11 mouse cellular contexts compared by ENCODE assay signal in the genomic region with DNA sequence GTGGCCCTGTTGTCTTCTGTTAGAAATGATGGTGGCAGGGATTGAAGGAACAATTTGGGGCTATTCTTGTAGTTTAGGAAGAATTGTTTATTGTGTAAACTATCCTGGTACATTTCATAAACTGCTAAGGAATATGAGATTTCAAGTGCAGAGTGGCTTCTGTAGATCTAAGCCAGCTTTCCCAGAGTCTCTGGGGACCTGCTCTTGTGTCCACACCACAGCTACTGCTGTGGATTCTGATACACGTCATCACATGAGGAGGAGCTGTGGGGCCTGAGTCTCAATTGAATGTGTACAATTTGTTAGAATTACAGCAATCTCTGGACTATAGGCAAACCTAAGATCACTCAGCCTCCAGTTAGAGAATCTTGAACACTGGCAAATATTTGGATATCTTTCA. TPM values are rescaled to one million over a fixed set of nuclear protein-coding genes. Genes with fewer than 3 reads are reported as not detected.
DNase-seq lines count a peak whose midpoint lies in the region; ATAC-seq and TF ChIP-seq lines count a peak whose summit lies in the region.
"Had no signal": no experiment of that assay in that cellular context is flagged by ENCODE, and none has a peak within 500 bp of the region (broad histone marks: within the 10 kb centered on the region; RNA-seq: fewer than 3 reads in every experiment).

No protein-coding gene starts in this region.

- no peak for TF ChIP-seq CTCF in lung, adult 2 months (IDR thresholded peaks at IDR 0.05; ENCODE audit: insufficient read depth, low read length)

- H3K9me3 ChIP-seq in hindbrain, embryonic 12.5 days (replicated peaks), result no peaks in the 10 kb centered on the region
- H3K9me3 ChIP-seq in hindbrain, embryonic 10.5 days, result no peaks in the 10 kb centered on the region
- H3K9me3 ChIP-seq in lung, embryonic 16.5 days (ENCODE audit: control insufficient read depth, low read length), result no peaks in the 10 kb centered on the region
- H3K9me3 ChIP-seq in heart, embryonic 13.5 days, result no peaks in the 10 kb centered on the region
- no peaks in the 10 kb centered on the region for H3K9me3 ChIP-seq in neural tube, embryonic 14.5 days (ENCODE audit: control insufficient read depth, low read length)
- H3K9me3 ChIP-seq: forebrain, embryonic 13.5 days had no signal

- 0 out of 2 replicates have a peak overlapping the region, but pooled peaks have one; percentile 44 for H3K27ac ChIP-seq in hindbrain, embryonic 12.5 days
- no peak overlapping the region for H3K27ac ChIP-seq in hindbrain, embryonic 10.5 days
- peak overlapping the region; percentile 69 for H3K27ac ChIP-seq in lung, embryonic 16.5 days (ENCODE audit: low read length)
- H3K27ac ChIP-seq in heart, embryonic 13.5 days (replicated peaks), result peak overlapping the region; percentile 62
- H3K27ac ChIP-seq in neural tube, embryonic 14.5 days (ENCODE audit: low read depth, low read length), result peak overlapping the region; percentile 18; the same call in 1 of the 2 replicates
- H3K27ac ChIP-seq: forebrain, embryonic 13.5 days; limb, embryonic 12.5 days had no signal

- no peak for TF ChIP-seq POLR2A in lung, adult 2 months (IDR thresholded peaks at IDR 0.05; ENCODE audit: borderline replicate concordance, extremely low read depth, low read depth, low read length)

- no peaks in the 10 kb centered on the region for H3K36me3 ChIP-seq in hindbrain, embryonic 12.5 days
- H3K36me3 ChIP-seq in hindbrain, embryonic 10.5 days, result peaks cover 14% of the 10 kb centered on the region; the same call in 1 of the 2 replicates
- H3K36me3 ChIP-seq in lung, embryonic 16.5 days (ENCODE audit: control insufficient read depth, insufficient read depth, low read length), result 0 out of 2 replicates have a peak, but pooled peaks cover 2% of the 10 kb centered on the region
- H3K36me3 ChIP-seq in heart, embryonic 13.5 days, result peaks cover 5% of the 10 kb centered on the region; the same call in 1 of the 2 replicates
- no peaks in the 10 kb centered on the region for H3K36me3 ChIP-seq in neural tube, embryonic 14.5 days (ENCODE audit: control insufficient read depth, insufficient read depth, low read length)

- no peak overlapping the region for H3K9ac ChIP-seq in hindbrain, embryonic 12.5 days
- H3K9ac ChIP-seq in lung, embryonic 16.5 days (ENCODE audit: low read length), result no peak overlapping the region
- H3K9ac ChIP-seq in heart, embryonic 13.5 days, result no peak overlapping the region
- no peak overlapping the region for H3K9ac ChIP-seq in neural tube, embryonic 14.5 days (replicated peaks; ENCODE audit: low read depth, low read length)
- H3K9ac ChIP-seq: forebrain, embryonic 13.5 days; limb, embryonic 12.5 days had no signal

- no peaks in the 10 kb centered on the region for H3K27me3 ChIP-seq in hindbrain, embryonic 12.5 days
- no peaks in the 10 kb centered on the region for H3K27me3 ChIP-seq in hindbrain, embryonic 10.5 days (ENCODE audit: insufficient read depth, poor library complexity, severe bottlenecking)
- H3K27me3 ChIP-seq in lung, embryonic 16.5 days (ENCODE audit: control insufficient read depth, insufficient read depth, low read depth, low read length), result no peaks in the 10 kb centered on the region
- H3K27me3 ChIP-seq in heart, embryonic 13.5 days (replicated peaks), result no peaks in the 10 kb centered on the region
- H3K27me3 ChIP-seq in neural tube, embryonic 14.5 days (ENCODE audit: control insufficient read depth, insufficient read depth, low read length), result no peaks in the 10 kb centered on the region
- H3K27me3 ChIP-seq: forebrain, embryonic 13.5 days; limb, embryonic 12.5 days had no signal

- ATAC-seq in hindbrain, embryonic 12.5 days (ENCODE audit: low FRiP score), result no peak
- no peak for ATAC-seq in lung, embryonic 16.5 days (ENCODE audit: low read depth)
- no peak for ATAC-seq in heart, embryonic 13.5 days (ENCODE audit: extremely low read depth, insufficient number of reproducible peaks, low FRiP score, low TSS enrichment)
- no peak for ATAC-seq in neural tube, embryonic 14.5 days (ENCODE audit: low read depth)
- ATAC-seq: forebrain, embryonic 13.5 days had no signal

- no peak overlapping the region for H3K4me3 ChIP-seq in hindbrain, embryonic 12.5 days
- no peak overlapping the region for H3K4me3 ChIP-seq in hindbrain, embryonic 10.5 days
- no peak overlapping the region for H3K4me3 ChIP-seq in lung, embryonic 16.5 days (ENCODE audit: low read length)
- H3K4me3 ChIP-seq in lung, adult 2 months (replicated peaks; ENCODE audit: extremely low read depth, low read depth, low read length), result no peak overlapping the region
- H3K4me3 ChIP-seq in heart, embryonic 13.5 days, result no peak overlapping the region
- no peak overlapping the region for H3K4me3 ChIP-seq in neural tube, embryonic 14.5 days (ENCODE audit: low read depth, low read length)
- H3K4me3 ChIP-seq: forebrain, embryonic 13.5 days; limb, embryonic 12.5 days had no signal

- 59% methylated on average over 1 of the region's 1 CpGs for WGBS in hindbrain, embryonic 12.5 days
- 50% methylated on average over 1 of the region's 1 CpGs for WGBS in hindbrain, embryonic 10.5 days
- 23% methylated on average over 1 of the region's 1 CpGs for WGBS in lung, embryonic 16.5 days
- WGBS in lung, adult 2 months, result 41% methylated on average over 1 of the region's 1 CpGs
- WGBS in heart, embryonic 13.5 days, result 6% methylated on average over 1 of the region's 1 CpGs
- 45% methylated on average over 1 of the region's 1 CpGs for WGBS in neural tube, embryonic 14.5 days

- DNase-seq in hindbrain, embryonic 10.5 days (ENCODE audit: low spot score), result no peak
- no peak for DNase-seq in lung, adult 2 months
- no peak for DNase-seq in cerebellum, postnatal 25 days
- no peak for DNase-seq in left cerebral cortex, postnatal 14 days (ENCODE audit: low spot score in 2 of 2)
- DNase-seq: embryo, embryonic 11 days had no signal

- intact Hi-C loops in left cerebral cortex, postnatal 14 days (cut with DNase I), result no loop called here

- no peak overlapping the region for H3K4me2 ChIP-seq in hindbrain, embryonic 12.5 days (replicated peaks)
- H3K4me2 ChIP-seq in lung, embryonic 16.5 days (ENCODE audit: low read depth, low read length), result no peak overlapping the region
- no peak overlapping the region for H3K4me2 ChIP-seq in heart, embryonic 13.5 days
- no peak overlapping the region for H3K4me2 ChIP-seq in neural tube, embryonic 14.5 days (ENCODE audit: low read depth, low read length)
- H3K4me2 ChIP-seq: forebrain, embryonic 13.5 days; limb, embryonic 12.5 days had no signal

- H3K4me1 ChIP-seq in hindbrain, embryonic 12.5 days, result no peaks in the 10 kb centered on the region
- H3K4me1 ChIP-seq in hindbrain, embryonic 10.5 days (replicated peaks), result no peaks in the 10 kb centered on the region
- peaks cover 37% of the 10 kb centered on the region for H3K4me1 ChIP-seq in lung, embryonic 16.5 days (replicated peaks; ENCODE audit: control insufficient read depth, insufficient read depth, low read length)
- peaks cover 20% of the 10 kb centered on the region for H3K4me1 ChIP-seq in lung, adult 2 months (ENCODE audit: control insufficient read depth, insufficient read depth, low read length)
- peaks cover 77% of the 10 kb centered on the region for H3K4me1 ChIP-seq in heart, embryonic 13.5 days
- 0 out of 2 replicates have a peak, but pooled peaks cover 3% of the 10 kb centered on the region for H3K4me1 ChIP-seq in neural tube, embryonic 14.5 days (ENCODE audit: control insufficient read depth, insufficient read depth, low read length)

RNA-seq across cellular contexts. Expression of a gene that starts 15.3 kb away (rescaled TPM):
- 88.9 and 101 TPM in 2 replicates for polyA plus RNA-seq in hindbrain, embryonic 12.5 days (2016; fragmentation: Nextera tagmentation; extraction: Ambion mirVana)
- 89.4 and 105 TPM in 2 replicates for polyA plus RNA-seq in hindbrain, embryonic 10.5 days (2016; fragmentation: Nextera tagmentation; extraction: Ambion mirVana)
- 231 and 237 TPM in 2 replicates for polyA plus RNA-seq in lung, embryonic 16.5 days (2015; fragmentation: Nextera tagmentation; extraction: Ambion mirVana)
- 25.2 and 44.0 TPM in 2 replicates for polyA plus RNA-seq in lung, adult 2 months (2012; rRNA removed)
- 160 and 177 TPM in 2 replicates for polyA plus RNA-seq in heart, embryonic 13.5 days (2015; fragmentation: Nextera tagmentation; extraction: Ambion mirVana)
- polyA plus RNA-seq in neural tube, embryonic 14.5 days (2014; fragmentation: Nextera tagmentation; extraction: Ambion mirVana), result 48.3 and 61.6 TPM in 2 replicates
- total RNA-seq in left cerebral cortex, postnatal 14 days (2021), result 10 to 100 TPM; 28.9 to 29.5 TPM
